Mouse (Mus musculus) heart, embryonic 12.5 days (tissue): Measurements from ENCODE around the gene Exog. TPM values are rescaled to one million over a fixed set of nuclear protein-coding genes. Genes with fewer than 3 reads are reported as not detected.

Experiments
- ATAC-seq: fragments of 200-750 bp; cut with Nextera tagmentation; 2 replicates; pipeline ENCODE4 v1.8.0; 2017; ENCODE audit warnings: moderate TSS enrichment, moderate library complexity; ENCODE audit not compliant: insufficient number of reproducible peaks, low FRiP score
- H3K27ac ChIP-seq: fragments of 300-500 bp; sonication (generic); 2 replicates; pipeline ENCODE4 v1.5.1; 2016; ENCODE audit warnings: mild to moderate bottlenecking, moderate library complexity; ENCODE audit not compliant: poor library complexity, severe bottlenecking
- H3K27me3 ChIP-seq: fragments of 300-500 bp; sonication (generic); replicated peaks from 2 replicates; pipeline ENCODE4 v1.6.1; 2016; ENCODE audit warnings: mild to moderate bottlenecking, moderate library complexity
- H3K36me3 ChIP-seq: fragments of 300-500 bp; sonication (generic); 2 replicates; pipeline ENCODE4 v1.6.1; 2016; ENCODE audit warnings: mild to moderate bottlenecking, moderate library complexity
- H3K4me1 ChIP-seq: fragments of 300-500 bp; sonication (generic); replicated peaks from 2 replicates; pipeline ENCODE4 v1.6.1; 2016; ENCODE audit warnings: mild to moderate bottlenecking
- H3K4me2 ChIP-seq: fragments of 300-500 bp; sonication (generic); 2 replicates; pipeline ENCODE4 v1.6.1; 2016; ENCODE audit warnings: mild to moderate bottlenecking, moderate library complexity
- H3K4me3 ChIP-seq: fragments of 300-500 bp; sonication (generic); 2 replicates; pipeline ENCODE4 v1.5.1; 2016; ENCODE audit warnings: mild to moderate bottlenecking
- H3K9ac ChIP-seq: fragments of 300-500 bp; sonication (generic); 2 replicates; pipeline ENCODE4 v1.6.1; 2016; ENCODE audit warnings: mild to moderate bottlenecking, moderate library complexity
- H3K9me3 ChIP-seq: fragments of 300-500 bp; sonication (generic); replicated peaks from 2 replicates; pipeline ENCODE4 v1.6.1; 2016; ENCODE audit warnings: mild to moderate bottlenecking, moderate library complexity
- WGBS: fragments of 180-500 bp; shearing (Covaris S2); methylation state at CpG from one replicate; pipeline ENCODE4 v1.1.7; 2016; 5-methylcytosine and 5-hydroxymethylcytosine counted together
- polyA plus RNA-seq: library from polyadenylated mRNA; unstranded; fragments of >200 nt; fragmentation: Nextera tagmentation; extraction: Ambion mirVana; gene quantifications from 2 replicates; pipeline ENCODE4 v1.2.1, GENCODE M21; 2016

Exog gene
- polyA plus RNA-seq, 1 experiment from 2014 or later: 15.4 TPM

GRCm38 (mm10) chr9:119510902-119511301, 66.2 kb downstream of the Exog start:
- H3K4me3 ChIP-seq: no peak overlapping the region
- H3K4me1 ChIP-seq: 0 out of 2 replicates have a peak, but pooled peaks cover 7% of the 10 kb centered on the region
- no peak overlapping the region for H3K9ac ChIP-seq
- H3K27me3 ChIP-seq: no peaks in the 10 kb centered on the region
- H3K36me3 ChIP-seq: peaks cover 51% of the 10 kb centered on the region
- H3K27ac ChIP-seq: no peak overlapping the region
- ATAC-seq: no peak
- no peak overlapping the region for H3K4me2 ChIP-seq
- 62% methylated on average over 6 of the region's 6 CpGs for WGBS
- peaks cover 8% of the 10 kb centered on the region for H3K9me3 ChIP-seq

- H3K27me3 ChIP-seq: peaks cover 11% of the 10 kb centered on the region; the same call in 1 of the 2 replicates
- H3K9ac ChIP-seq: no peak overlapping the region
- ATAC-seq: no peak
- H3K4me1 ChIP-seq: peaks cover 24% of the 10 kb centered on the region
- H3K4me2 ChIP-seq: no peak overlapping the region
- peaks cover 42% of the 10 kb centered on the region for H3K36me3 ChIP-seq
- 83% methylated on average over 9 of the region's 9 CpGs for WGBS
- H3K27ac ChIP-seq: no peak overlapping the region
- H3K4me3 ChIP-seq: no peak overlapping the region
- H3K9me3 ChIP-seq: no peaks in the 10 kb centered on the region; the same call in 1 of the 2 replicates
Measured at GRCm38 (mm10) chr9:119512993-119513392, 68.2 kb downstream of the Exog start.

- Histone ChIP-seq H3K4me3 (no peak overlapping the region), H3K4me2 (no peak overlapping the region), H3K27me3 (peaks cover 17% of the 10 kb centered on the region), H3K27ac (no peak overlapping the region), H3K9ac (no peak overlapping the region), H3K4me1 (peaks cover 30% of the 10 kb centered on the region), H3K36me3 (peaks cover 36% of the 10 kb centered on the region), H3K9me3 (no peaks in the 10 kb centered on the region; the same call in 1 of the 2 replicates)
- no peak for ATAC-seq
- 82% methylated on average over 8 of the region's 8 CpGs for WGBS
Measured at GRCm38 (mm10) chr9:119513816-119514215, 69.1 kb downstream of the Exog start.

- Histone ChIP-seq H3K4me2 (no peak overlapping the region), H3K27ac (no peak overlapping the region), H3K9me3 (no peaks in the 10 kb centered on the region), H3K36me3 (peaks cover 30% of the 10 kb centered on the region), H3K9ac (no peak overlapping the region), H3K4me1 (peaks cover 38% of the 10 kb centered on the region), H3K4me3 (no peak overlapping the region), H3K27me3 (peaks cover 17% of the 10 kb centered on the region)
- ATAC-seq: no peak
- 78% methylated on average over 8 of the region's 8 CpGs for WGBS
Measured at GRCm38 (mm10) chr9:119514986-119515385, 70.2 kb downstream of the Exog start.

Other genes starting within 250 kb of the Exog start
- not detected in 2 replicates for gene Slc22a13, start 235.8 kb upstream of the Exog start, polyA plus RNA-seq
- gene Oxsr1, start 122.5 kb upstream of the Exog start, polyA plus RNA-seq: 13.5 and 14.9 TPM in 2 replicates
- gene Acaa1a, start 105.3 kb upstream of the Exog start, polyA plus RNA-seq: 82.6 and 85.6 TPM in 2 replicates
- gene Myd88, start 103.5 kb upstream of the Exog start, polyA plus RNA-seq: 10.8 and 12.7 TPM in 2 replicates
- 1.6 and 2.4 TPM in 2 replicates for gene Xylb, start 87.6 kb upstream of the Exog start, polyA plus RNA-seq
- 0.13 TPM in 1 of 2 replicates, not detected in the other for gene Slc22a14, start 79.4 kb upstream of the Exog start, polyA plus RNA-seq
- gene Acvr2b, start 42.8 kb upstream of the Exog start, polyA plus RNA-seq: 23.3 and 28.9 TPM in 2 replicates
- 15.9 and 18.9 TPM in 2 replicates for gene Scn5a, start 134.1 kb downstream of the Exog start, polyA plus RNA-seq